Mouse (Mus musculus) brain, embryonic 14.5 days (tissue): Measurements from ENCODE around the gene Fam174b. TPM values are rescaled to one million over a fixed set of nuclear protein-coding genes. Genes with fewer than 3 reads are reported as not detected.
A peak's percentile ranks its signal among the peaks of the same experiment; 100 is the strongest.

ENCODE experiments used
- DNase-seq: peaks from one replicate; pipeline ENCODE4 v3.0.0-alpha.2; 2011; ENCODE audit warnings: low read depth
- CTCF ChIP-seq: fragments of 200-500 bp; IDR thresholded peaks from 2 replicates; pipeline ENCODE4 v1.5.1; 2012; ENCODE audit warnings: inconsistent platforms, mild to moderate bottlenecking, moderate library complexity, borderline replicate concordance; ENCODE audit not compliant: insufficient read depth, insufficient read length; ENCODE audit errors: extremely low read depth
- POLR2A ChIP-seq: fragments of 200-500 bp; IDR thresholded peaks from 2 replicates; pipeline ENCODE4 v1.6.1; 2012; ENCODE audit warnings: mild to moderate bottlenecking, inconsistent platforms, borderline replicate concordance; ENCODE audit not compliant: poor library complexity, insufficient read depth, insufficient read length, severe bottlenecking; ENCODE audit errors: extremely low read depth
- polyA plus RNA-seq: library from polyadenylated mRNA; depleted of rRNA; stranded (reverse); fragments of >200 nt; gene quantifications from 2 replicates; pipeline ENCODE4 v1.2.3, GENCODE M21; 2012; rRNA removed

Fam174b gene
- 15.5 and 23.7 TPM in 2 replicates for polyA plus RNA-seq

GRCm38 (mm10) chr7:73740111-73741035, at the start of gene Fam174b:
Gene Fam174b, plus strand, starts transcription at chr7:73740302.
- DNase-seq = peak; percentile 82
- TF ChIP-seq CTCF (no peak), POLR2A (no peak)

GRCm38 (mm10) chr7:73697092-73697491, 43.0 kb upstream of the Fam174b start:
- no peak for TF ChIP-seq POLR2A
- TF ChIP-seq CTCF = no peak
- no peak for DNase-seq

DNA sequence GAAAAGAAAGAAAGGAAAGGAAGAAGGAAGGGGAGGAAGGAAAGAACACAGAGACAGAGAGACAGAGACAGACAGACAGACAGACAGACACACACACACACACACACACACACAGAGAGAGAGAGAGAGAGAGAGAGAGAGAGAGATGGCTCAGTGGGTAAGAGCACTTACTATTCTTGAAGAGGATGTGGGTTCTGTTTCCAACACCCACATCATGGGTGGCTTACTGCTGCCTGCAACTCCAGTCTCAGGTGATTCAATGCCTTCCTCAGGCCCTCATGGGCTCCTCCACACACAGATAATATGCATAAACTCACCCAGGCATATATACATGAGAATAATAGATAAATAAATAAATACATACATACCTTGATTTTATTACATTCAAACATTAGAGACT, 35.8 kb upstream of the Fam174b start:
- TF ChIP-seq CTCF (no peak), POLR2A (no peak)
- DNase-seq = no peak

DNA sequence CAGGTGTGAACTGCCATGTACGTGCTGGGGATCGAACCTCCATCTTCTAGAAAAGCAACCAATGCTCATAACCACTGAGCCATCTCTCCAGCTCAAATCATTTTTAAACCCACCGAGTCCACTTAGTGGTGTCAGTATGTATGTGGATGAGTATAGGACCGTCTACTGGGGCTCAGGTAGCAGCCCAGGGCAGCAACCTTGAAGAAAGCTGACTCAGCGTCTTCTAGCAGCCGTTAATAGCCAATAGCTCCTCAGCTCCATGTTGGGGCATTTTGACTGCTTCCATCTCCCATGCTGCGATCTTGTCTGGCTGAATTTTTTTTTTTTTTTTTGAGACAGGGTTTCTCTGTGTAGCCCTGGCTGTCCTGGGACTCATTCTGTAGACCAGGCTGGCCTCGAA, 26.6 kb upstream of the Fam174b start:
- TF ChIP-seq POLR2A = no peak
- DNase-seq = no peak

DNA sequence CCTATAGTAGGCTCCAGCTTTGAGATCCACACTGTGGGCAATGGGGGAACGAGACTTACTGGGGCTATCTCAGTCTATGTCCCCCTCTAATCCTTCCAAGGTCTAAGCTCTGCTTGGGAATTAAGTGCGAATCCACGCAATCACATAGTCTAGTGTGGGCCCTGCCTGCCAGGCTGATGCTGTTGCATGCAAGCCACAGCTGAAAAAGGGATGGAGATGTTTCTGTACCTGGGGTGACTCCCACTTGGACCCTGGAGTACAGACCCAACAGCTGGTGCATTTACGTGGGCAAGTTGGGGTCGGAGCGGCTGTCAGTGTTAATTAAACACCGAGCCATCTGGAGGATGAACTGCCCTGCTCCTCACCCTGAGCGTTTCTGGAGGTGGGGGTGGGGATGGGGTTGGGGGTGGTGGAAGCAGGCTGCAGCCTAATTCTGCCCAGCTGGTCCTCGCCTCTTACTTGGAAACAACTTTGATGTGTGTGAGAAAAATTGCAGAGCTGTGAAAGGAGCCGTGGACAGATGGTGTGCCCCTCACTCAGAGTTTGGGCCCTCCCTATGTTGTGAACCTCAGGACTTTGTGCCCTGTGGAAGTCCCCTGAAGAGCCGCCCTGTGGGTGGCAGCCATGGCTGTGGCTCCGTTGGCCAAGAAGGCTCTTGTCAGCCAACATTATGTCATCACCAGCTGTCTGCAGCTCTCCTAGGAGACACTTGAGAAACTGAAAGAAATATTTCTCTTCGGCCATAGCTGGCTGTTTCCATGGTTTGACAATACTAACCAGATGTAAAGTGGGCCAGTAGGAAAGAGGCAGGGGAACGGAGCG, 24.0 kb upstream of the Fam174b start:
- peak; percentile 90 for DNase-seq
- TF ChIP-seq CTCF (no peak), POLR2A (no peak)

DNA sequence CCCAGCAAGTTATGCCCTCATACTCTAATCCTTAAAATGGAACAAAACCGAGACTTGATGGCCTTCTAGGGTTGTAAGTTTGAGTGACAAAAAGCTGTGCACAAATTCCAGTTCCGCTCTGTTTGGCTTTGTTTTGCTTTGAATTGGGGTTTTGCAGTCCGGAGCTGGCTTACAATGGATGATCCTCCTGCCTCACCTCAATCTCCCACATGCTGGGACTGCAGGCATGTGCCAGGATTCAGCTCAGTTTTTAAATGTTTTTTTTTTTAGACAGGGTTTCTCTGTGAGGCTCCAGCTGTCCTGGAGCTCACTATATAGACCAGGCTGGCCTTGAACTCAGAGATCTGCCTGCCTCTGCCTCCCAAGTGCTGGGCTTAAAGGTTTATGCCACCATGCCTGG, 23.3 kb upstream of the Fam174b start:
- TF ChIP-seq CTCF (no peak), POLR2A (no peak)
- peak; percentile 50 for DNase-seq

DNA sequence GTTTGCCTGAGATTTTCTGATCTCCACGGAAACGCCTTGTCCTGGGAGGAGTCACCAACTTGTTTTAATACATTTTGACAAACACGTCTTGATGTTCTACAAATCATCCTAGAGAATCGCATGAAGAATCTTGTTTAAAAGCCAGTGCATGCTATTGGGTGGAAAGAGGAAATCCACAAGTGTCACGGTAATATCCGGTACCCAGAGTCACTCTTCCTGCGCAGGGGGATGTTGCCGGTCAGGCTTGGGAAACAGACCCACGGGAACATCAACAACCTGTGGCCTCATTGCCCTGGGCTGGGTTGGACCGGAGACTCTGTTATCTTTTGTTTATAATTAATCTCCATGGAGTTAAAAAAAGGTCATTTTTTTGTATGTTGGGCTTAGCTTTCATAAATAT, 22.1 kb upstream of the Fam174b start:
- no peak for DNase-seq
- no peak for TF ChIP-seq CTCF
- TF ChIP-seq POLR2A = no peak

GRCm38 (mm10) chr7:73718497-73719007, 21.6 kb upstream of the Fam174b start:
- peak; percentile 52 for DNase-seq
- no peak for TF ChIP-seq CTCF
- TF ChIP-seq POLR2A = no peak

DNA sequence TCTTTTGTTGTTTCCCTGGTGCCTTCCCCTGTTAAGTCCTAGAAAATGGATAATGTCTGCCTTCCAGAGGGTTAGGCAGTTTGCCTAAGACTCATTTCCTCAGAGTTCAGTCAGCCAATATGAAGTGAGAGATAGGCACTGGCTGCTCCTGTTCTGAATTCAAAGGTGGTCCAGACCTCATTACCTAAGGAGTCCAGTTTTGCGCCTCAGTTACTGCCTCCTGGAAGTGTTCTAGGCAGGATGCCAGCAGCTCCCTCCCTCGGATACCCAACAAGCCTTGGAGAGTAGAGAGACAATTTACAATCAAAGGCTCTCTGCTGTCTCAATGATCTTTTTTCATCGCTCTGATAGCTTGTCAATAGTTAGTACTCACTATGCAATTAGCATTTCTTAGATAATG, 19.1 kb upstream of the Fam174b start:
- peak; percentile 76 for DNase-seq

DNA sequence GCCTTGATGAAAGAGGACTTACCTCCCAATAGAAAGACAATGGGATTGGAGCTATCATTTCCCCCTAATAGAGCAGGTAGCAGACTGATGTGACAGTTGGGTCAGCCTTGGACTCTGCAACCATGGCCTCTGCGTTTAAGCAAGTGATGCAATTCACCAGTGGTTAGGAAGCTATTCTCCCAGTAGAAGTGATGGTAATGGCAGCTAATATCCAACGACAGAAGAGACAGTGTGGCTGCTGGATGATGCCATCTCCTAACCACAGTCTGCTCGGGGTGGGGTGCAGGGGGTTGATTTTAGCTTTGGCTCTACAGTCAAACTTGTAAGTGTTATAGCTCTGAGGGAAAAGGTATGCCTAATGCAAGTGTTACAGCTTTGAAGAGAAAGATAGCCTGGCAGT, 18.3 kb upstream of the Fam174b start:
- no peak for TF ChIP-seq CTCF
- TF ChIP-seq POLR2A = no peak
- no peak for DNase-seq

More for the DNA sequence above, 19.1 kb upstream of the Fam174b start:
- TF ChIP-seq CTCF = no peak
- no peak for TF ChIP-seq POLR2A

DNA sequence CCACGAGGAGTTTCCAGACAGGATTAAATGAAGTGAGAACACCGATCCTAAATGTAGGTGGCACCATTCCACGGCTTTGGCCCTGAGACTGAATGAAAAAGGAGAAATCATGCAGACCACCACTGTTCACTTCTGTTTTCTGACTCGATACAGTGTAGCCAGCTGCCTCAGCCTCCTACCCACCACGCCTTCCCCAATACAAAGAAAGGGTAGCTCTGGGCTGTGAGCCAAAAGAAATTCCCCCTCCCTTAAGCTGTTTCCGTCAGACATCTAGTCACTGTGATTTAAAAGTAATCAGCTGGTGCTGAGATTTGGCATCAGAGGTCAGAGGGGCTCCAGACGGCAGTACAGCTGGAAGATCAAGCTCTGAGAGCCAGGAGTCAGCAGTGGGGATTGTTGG, 10.2 kb upstream of the Fam174b start:
- DNase-seq = peak; percentile 71
- TF ChIP-seq POLR2A = no peak
- TF ChIP-seq CTCF = no peak
